Mouse (Mus musculus): ENCODE results near the gene Gpx5. TPM values are rescaled to one million over a fixed set of nuclear protein-coding genes. Genes with fewer than 3 reads are reported as not detected.

Gpx5 gene
- polyA plus RNA-seq, 1 experiment from 2014 or later = not detected

DNA sequence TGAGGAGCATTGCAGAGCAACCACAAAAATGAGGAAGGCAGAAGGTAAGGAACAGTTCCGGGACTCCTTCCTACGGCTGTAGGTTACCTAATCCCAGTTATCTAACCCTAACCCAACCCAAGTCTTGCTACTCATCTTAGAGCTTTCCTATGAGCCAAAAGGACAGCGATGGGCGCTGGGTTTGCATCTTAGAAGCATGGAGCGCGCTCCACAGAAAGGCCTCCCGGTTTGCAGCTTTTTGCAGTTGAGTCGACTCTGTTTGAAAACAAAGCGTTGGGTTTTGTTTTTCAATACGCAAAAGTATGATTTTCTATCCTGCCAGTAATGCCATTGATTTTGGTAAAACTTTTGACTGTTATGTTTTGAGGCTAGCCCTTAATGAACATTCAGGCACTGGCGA, 28.6 kb downstream of the Gpx5 start:
- Histone ChIP-seq H3K27ac (no peak overlapping the region), H3K4me1 (peaks cover 6% of the 10 kb centered on the region; the same call in 1 of the 2 replicates), H3K4me3 (replicated peaks) (peak overlapping the region; percentile 33), H3K36me3 (no peaks in the 10 kb centered on the region), H3K27me3 (replicated peaks) (0 out of 2 replicates have a peak, but pooled peaks cover 2% of the 10 kb centered on the region), H3K9me3 (no peaks in the 10 kb centered on the region), H3K4me2 (peak overlapping the region; percentile 48), H3K9ac (no peak overlapping the region)
- WGBS = 7% methylated on average over 11 of the region's 11 CpGs
- no peak for ATAC-seq (ENCODE audit: insufficient read depth, low FRiP score, low read depth)

DNA sequence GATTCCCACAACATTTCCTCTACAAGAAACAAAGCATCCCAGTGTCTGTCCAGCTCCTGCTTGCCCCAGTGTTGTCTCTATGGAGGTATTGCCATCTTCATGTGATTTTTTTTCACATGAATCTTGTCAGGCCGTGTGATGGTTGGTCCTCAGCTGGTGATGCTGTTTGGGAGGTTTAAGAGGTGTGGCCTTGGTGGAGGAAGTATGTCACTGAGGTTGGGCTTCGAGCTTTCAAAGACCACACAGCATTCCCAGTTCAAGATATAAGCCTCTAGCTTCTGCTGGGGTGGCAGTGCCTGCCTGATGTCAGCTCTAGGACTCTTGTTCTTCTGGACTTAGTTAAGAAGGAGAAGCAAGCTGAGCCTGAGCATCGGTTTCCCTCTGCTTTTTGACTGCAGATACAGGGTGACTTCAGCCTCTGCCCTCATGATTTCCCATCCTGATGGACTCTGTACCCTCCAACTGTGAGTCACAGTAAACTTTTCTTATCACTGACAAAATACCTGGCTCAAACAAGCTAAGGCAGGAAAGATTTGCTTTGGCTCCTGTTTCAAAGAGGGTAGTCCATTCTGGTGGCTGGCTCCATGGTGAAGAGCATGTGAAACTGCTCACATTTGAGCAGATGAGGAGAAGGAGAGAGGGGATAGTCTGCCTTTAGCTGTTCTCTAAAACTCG, 29.6 kb downstream of the Gpx5 start:
- Histone ChIP-seq H3K9me3 (no peaks in the 10 kb centered on the region), H3K27me3 (replicated peaks) (0 out of 2 replicates have a peak, but pooled peaks cover 2% of the 10 kb centered on the region), H3K4me1 (peaks cover 8% of the 10 kb centered on the region; the same call in 1 of the 2 replicates), H3K27ac (no peak overlapping the region), H3K9ac (no peak overlapping the region), H3K4me2 (no peak overlapping the region), H3K36me3 (no peaks in the 10 kb centered on the region), H3K4me3 (replicated peaks) (no peak overlapping the region)
- 59% methylated on average over 4 of the region's 4 CpGs for WGBS
- peak; percentile 43; the same call in 1 of the 2 replicates for ATAC-seq (ENCODE audit: insufficient read depth, low FRiP score, low read depth)

DNA sequence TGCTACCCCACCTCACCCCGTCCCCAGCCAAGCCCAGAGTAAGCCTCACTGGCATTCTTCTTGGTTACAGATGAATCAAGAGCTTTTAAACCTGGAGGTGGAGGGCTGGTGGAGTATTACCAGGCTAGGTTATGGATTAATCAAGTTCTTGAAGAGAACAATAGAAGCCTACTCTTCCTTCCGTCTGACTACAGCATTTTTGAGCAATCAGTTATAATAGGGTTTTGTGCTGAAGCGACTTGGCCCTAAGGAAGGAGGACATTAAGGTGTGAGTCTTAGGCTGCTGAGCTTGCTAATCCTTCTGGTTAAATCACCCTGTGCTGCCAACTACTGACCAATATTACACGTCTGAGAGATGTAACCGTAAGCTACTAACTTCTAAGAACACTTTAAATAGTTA, 32.2 kb downstream of the Gpx5 start:
- no peak for ATAC-seq (ENCODE audit: insufficient read depth, low FRiP score, low read depth)
- Histone ChIP-seq H3K27me3 (replicated peaks) (peaks cover 7% of the 10 kb centered on the region; the same call in 1 of the 2 replicates), H3K9me3 (no peaks in the 10 kb centered on the region), H3K4me3 (replicated peaks) (peak overlapping the region; percentile 43; the same call in 1 of the 2 replicates), H3K4me2 (peak overlapping the region; percentile 61), H3K27ac (no peak overlapping the region), H3K4me1 (peaks cover 9% of the 10 kb centered on the region; the same call in 1 of the 2 replicates), H3K9ac (no peak overlapping the region), H3K36me3 (no peaks in the 10 kb centered on the region)
- 24% methylated on average over 5 of the region's 5 CpGs for WGBS

DNA sequence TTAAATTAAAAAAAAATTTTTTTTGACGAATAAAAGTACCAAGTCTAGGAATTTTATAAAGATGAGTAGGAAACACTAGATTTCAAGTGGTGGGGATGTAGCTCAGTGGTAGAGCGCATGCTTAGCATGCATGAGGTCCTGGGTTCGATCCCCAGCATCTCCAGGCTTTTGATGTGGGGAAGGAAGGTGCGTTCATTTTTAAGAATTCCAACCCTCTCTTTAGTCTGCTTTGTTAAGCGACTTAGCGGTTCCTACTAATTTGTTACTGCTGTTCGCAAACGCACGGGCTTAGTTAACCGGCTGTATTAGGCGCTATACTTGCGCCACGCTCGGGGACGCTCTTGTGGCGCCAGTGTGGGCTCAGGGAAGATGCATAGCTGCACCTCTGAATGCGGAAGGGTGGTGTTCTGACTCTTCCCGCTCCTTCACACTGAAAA, 32.8 kb downstream of the Gpx5 start:
- ATAC-seq (ENCODE audit: insufficient read depth, low FRiP score, low read depth) = peak; percentile 67; the same call in 1 of the 2 replicates
- WGBS = under 1% methylated on average over 18 of the region's 18 CpGs
- no peaks in the 10 kb centered on the region for H3K9me3 ChIP-seq
- H3K27ac ChIP-seq = no peak overlapping the region
- no peak overlapping the region for H3K9ac ChIP-seq
- peak overlapping the region; percentile 43 for H3K4me3 ChIP-seq (replicated peaks)
- H3K27me3 ChIP-seq (replicated peaks) = peaks cover 7% of the 10 kb centered on the region; the same call in 1 of the 2 replicates
- no peaks in the 10 kb centered on the region for H3K36me3 ChIP-seq
- H3K4me1 ChIP-seq = peaks cover 9% of the 10 kb centered on the region; the same call in 1 of the 2 replicates
- peak overlapping the region; percentile 61 for H3K4me2 ChIP-seq

DNA sequence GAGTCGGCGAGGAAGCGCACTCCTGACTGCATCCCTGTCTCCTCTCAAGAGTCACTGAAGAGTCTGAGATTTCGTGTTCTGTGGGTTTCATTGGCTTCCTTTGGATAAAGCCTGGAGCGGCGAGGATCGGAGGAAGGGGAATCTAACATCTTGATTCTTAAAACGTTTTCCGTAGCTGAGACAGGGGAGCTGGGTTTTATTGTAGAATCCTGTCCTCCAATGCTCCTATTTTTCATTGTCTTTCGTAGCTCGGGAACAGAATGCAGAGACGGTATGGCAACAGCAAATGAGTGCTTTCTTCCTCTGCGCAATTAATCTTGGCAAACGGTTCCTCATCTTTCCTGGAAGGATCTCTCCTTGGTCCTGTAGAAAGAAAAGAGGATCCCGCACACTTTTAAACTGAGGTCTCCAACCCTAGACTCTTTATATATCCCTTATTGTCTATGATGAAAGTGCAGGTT, 33.3 kb downstream of the Gpx5 start:
- no peaks in the 10 kb centered on the region for H3K36me3 ChIP-seq
- H3K27me3 ChIP-seq (replicated peaks) = peaks cover 7% of the 10 kb centered on the region; the same call in 1 of the 2 replicates
- H3K4me3 ChIP-seq (replicated peaks) = peak overlapping the region; percentile 43
- H3K4me2 ChIP-seq = peak overlapping the region; percentile 61
- 1% methylated on average over 15 of the region's 15 CpGs for WGBS
- no peaks in the 10 kb centered on the region for H3K9me3 ChIP-seq
- no peak overlapping the region for H3K9ac ChIP-seq
- H3K4me1 ChIP-seq = peaks cover 9% of the 10 kb centered on the region; the same call in 1 of the 2 replicates
- ATAC-seq (ENCODE audit: insufficient read depth, low FRiP score, low read depth) = no peak
- no peak overlapping the region for H3K27ac ChIP-seq

DNA sequence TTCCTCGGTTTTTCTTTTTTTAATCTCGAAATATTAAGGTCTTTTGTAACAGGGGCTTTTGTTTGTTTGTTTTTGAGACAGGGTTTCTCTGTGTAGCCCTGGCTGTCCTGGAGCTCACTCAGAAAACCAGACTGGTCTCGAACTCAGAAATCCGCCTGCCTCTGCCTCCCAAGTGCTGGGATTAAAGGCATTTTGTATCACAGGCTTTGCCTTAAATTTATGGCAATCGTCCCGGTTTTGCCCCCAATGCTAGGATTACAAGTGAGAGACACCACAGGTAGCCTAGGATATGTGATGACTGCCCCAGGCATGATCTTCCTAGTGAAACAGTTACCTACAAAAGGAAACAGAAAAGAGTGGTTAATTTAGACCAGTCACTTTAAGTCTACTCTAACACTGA, 34.0 kb downstream of the Gpx5 start:
- no peak overlapping the region for H3K9ac ChIP-seq
- no peak for ATAC-seq (ENCODE audit: insufficient read depth, low FRiP score, low read depth)
- no peaks in the 10 kb centered on the region for H3K9me3 ChIP-seq
- H3K36me3 ChIP-seq = no peaks in the 10 kb centered on the region
- H3K4me1 ChIP-seq = peaks cover 9% of the 10 kb centered on the region; the same call in 1 of the 2 replicates
- WGBS = 21% methylated on average over 6 of the region's 6 CpGs
- peaks cover 7% of the 10 kb centered on the region; the same call in 1 of the 2 replicates for H3K27me3 ChIP-seq (replicated peaks)
- peak overlapping the region; percentile 61 for H3K4me2 ChIP-seq
- no peak overlapping the region for H3K27ac ChIP-seq
- H3K4me3 ChIP-seq (replicated peaks) = peak overlapping the region; percentile 43

DNA sequence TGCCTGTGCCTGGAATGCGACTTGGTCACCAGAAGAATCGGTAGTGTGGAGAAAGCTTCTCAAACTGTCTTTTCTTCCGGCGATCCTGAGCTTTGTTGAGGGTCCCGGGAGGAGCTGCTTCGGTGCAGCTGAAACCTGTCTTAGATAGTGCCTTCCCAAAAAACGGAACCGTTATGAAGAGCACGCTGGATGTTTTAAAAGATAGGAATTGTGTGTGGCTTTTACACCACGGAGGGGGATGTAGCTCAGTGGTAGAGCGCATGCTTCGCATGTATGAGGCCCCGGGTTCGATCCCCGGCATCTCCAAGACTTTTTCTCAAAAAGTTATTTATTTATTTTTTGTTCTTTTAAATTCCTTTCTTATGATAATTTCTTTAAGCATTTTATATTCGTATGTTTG, 38.5 kb downstream of the Gpx5 start:
- H3K9ac ChIP-seq = no peak overlapping the region
- H3K27ac ChIP-seq = no peak overlapping the region
- H3K27me3 ChIP-seq (replicated peaks) = peaks cover 4% of the 10 kb centered on the region; the same call in 1 of the 2 replicates
- 0 out of 2 replicates have a peak, but pooled peaks cover 3% of the 10 kb centered on the region for H3K4me1 ChIP-seq
- H3K4me2 ChIP-seq = peak overlapping the region; percentile 70
- H3K9me3 ChIP-seq = no peaks in the 10 kb centered on the region
- 3% methylated on average over 16 of the region's 16 CpGs for WGBS
- no peak for ATAC-seq (ENCODE audit: insufficient read depth, low FRiP score, low read depth)
- peak overlapping the region; percentile 44 for H3K4me3 ChIP-seq (replicated peaks)
- H3K36me3 ChIP-seq = no peaks in the 10 kb centered on the region

DNA sequence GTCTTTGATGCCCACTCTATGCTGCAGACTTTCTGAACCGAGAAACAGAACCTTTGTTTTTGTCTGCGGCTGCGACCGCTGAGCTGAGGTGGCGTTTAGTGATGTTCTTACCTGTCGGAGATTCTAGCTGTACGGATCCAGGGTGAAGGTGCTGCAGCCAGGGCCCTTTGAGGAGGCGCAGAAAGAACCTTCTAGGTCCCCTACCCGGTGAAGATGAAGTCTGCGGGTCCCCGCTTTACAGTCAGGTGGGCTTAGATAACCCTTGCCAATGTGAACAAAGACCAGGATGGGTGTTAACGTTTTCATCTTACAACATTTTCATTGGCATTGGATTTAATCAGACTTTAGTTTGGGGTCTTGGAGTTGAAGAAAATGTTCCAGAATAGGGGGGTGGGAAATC, 39.0 kb downstream of the Gpx5 start:
- no peaks in the 10 kb centered on the region for H3K36me3 ChIP-seq
- H3K27me3 ChIP-seq (replicated peaks) = peaks cover 4% of the 10 kb centered on the region; the same call in 1 of the 2 replicates
- 5% methylated on average over 12 of the region's 12 CpGs for WGBS
- ATAC-seq (ENCODE audit: insufficient read depth, low FRiP score, low read depth) = no peak
- H3K4me3 ChIP-seq (replicated peaks) = peak overlapping the region; percentile 44
- H3K27ac ChIP-seq = no peak overlapping the region
- no peaks in the 10 kb centered on the region for H3K9me3 ChIP-seq
- 0 out of 2 replicates have a peak, but pooled peaks cover 3% of the 10 kb centered on the region for H3K4me1 ChIP-seq
- H3K4me2 ChIP-seq = peak overlapping the region; percentile 70
- H3K9ac ChIP-seq = no peak overlapping the region

DNA sequence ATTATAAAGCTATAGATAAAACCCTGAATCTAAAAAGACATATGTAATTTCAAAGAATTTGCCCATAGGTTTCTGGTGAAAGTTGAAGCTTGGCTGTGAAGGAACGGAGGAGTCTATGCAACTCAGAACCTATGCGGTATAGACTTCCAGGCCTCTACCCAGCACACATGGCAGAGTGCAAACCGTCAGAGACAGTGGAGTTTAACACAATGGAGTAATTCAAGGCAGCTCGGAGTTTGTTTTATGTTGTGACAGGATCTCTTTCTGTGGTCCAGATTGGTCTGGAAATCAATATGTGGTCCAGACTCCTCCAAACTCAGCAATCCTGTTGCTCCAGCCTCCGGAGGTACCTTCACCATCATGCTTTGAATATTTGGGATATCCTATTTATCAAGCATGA, 39.5 kb downstream of the Gpx5 start:
- 0 out of 2 replicates have a peak, but pooled peaks cover 2% of the 10 kb centered on the region for H3K4me1 ChIP-seq
- no peaks in the 10 kb centered on the region for H3K36me3 ChIP-seq
- peak overlapping the region; percentile 44; the same call in 1 of the 2 replicates for H3K4me3 ChIP-seq (replicated peaks)
- peaks cover 4% of the 10 kb centered on the region; the same call in 1 of the 2 replicates for H3K27me3 ChIP-seq (replicated peaks)
- WGBS = 30% methylated on average over 5 of the region's 5 CpGs
- H3K9ac ChIP-seq = no peak overlapping the region
- ATAC-seq (ENCODE audit: insufficient read depth, low FRiP score, low read depth) = no peak
- no peak overlapping the region for H3K27ac ChIP-seq
- H3K4me2 ChIP-seq = peak overlapping the region; percentile 70
- H3K9me3 ChIP-seq = no peaks in the 10 kb centered on the region

DNA sequence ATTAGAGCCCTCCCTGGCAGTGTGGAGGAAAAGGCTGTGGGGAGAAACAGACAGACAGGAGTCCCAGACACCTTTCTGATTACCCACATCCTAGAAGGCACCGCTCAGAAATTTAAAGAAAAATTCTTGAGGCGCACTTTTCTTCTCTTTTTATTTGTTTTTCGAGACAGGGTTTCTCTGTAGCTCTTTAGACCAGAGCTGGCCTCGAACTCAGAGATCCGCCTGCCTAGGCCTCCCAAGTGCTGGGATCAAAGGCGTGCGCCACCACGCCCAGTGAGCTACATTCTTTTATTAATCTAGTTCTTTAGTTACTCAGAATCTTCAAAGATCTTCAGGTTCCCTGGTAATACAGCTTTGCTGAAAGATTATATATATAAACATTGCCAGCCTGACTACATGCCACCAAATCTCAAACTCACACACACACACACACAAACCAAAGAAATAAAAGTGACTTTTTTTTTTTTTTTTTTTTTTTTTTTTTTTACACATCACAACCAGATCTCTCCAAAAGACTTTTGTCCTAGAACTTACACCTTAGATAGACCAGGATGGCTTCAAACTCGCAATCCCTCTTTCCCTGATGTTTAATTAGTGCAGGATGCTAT, 42.4 kb downstream of the Gpx5 start:
- Histone ChIP-seq H3K4me2 (no peak overlapping the region), H3K4me1 (no peaks in the 10 kb centered on the region), H3K27ac (no peak overlapping the region), H3K9me3 (no peaks in the 10 kb centered on the region), H3K27me3 (replicated peaks) (no peaks in the 10 kb centered on the region), H3K4me3 (replicated peaks) (no peak overlapping the region), H3K9ac (no peak overlapping the region), H3K36me3 (no peaks in the 10 kb centered on the region)
- WGBS = 54% methylated on average over 9 of the region's 9 CpGs
- no peak for ATAC-seq (ENCODE audit: insufficient read depth, low FRiP score, low read depth)

DNA sequence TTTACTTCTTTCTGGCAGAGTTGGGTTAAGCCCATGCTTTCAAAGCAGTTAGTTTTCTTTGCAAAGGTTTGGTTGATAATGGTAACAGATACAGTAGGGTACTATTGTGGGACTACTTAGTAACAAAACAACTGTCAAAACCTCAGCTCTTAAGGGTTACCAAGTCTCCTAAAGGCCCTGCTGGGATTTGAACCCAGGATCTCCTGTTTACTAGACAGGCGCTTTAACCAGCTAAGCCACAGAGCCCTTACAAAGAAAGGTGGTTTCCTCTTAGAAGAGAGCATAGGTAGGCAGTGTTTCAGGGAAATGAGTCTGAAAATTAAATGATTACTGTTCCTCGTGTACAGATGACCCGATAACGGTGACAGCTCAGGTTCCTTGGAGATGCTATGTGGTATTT, 43.5 kb downstream of the Gpx5 start:
- Histone ChIP-seq H3K4me1 (no peaks in the 10 kb centered on the region), H3K36me3 (no peaks in the 10 kb centered on the region), H3K27me3 (replicated peaks) (no peaks in the 10 kb centered on the region), H3K4me3 (replicated peaks) (no peak overlapping the region), H3K4me2 (no peak overlapping the region), H3K9ac (no peak overlapping the region), H3K9me3 (no peaks in the 10 kb centered on the region), H3K27ac (no peak overlapping the region)
- no peak for ATAC-seq (ENCODE audit: insufficient read depth, low FRiP score, low read depth)
- WGBS = 32% methylated on average over 4 of the region's 4 CpGs

DNA sequence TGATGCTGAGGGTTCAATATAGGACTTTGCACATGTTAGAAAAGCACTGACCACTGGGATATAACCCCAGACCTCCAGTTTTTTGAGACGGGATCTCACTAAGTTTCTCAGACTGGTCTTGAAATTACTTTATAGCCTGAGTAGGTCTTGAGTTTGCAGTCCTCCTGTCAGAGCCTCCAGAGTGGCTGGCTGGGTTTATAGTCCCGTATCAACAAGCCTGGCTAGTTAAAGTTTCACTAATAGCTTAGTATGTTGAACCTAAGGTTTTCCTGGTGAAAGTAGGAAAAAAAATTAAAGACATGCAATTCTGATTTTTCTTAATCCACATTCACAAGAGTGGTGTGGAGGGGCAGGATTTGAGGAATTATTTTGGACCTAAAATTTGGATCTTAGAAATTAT, 46.3 kb downstream of the Gpx5 start:
- H3K9me3 ChIP-seq = no peaks in the 10 kb centered on the region
- ATAC-seq (ENCODE audit: insufficient read depth, low FRiP score, low read depth) = no peak
- 66% methylated on average over 2 of the region's 2 CpGs for WGBS
- no peak overlapping the region for H3K9ac ChIP-seq
- H3K27ac ChIP-seq = no peak overlapping the region
- 0 out of 2 replicates have a peak, but pooled peaks cover 5% of the 10 kb centered on the region for H3K27me3 ChIP-seq (replicated peaks)
- no peak overlapping the region for H3K4me2 ChIP-seq
- no peaks in the 10 kb centered on the region for H3K36me3 ChIP-seq
- no peak overlapping the region for H3K4me3 ChIP-seq (replicated peaks)
- no peaks in the 10 kb centered on the region for H3K4me1 ChIP-seq

All from stomach, embryonic 15.5 days (tissue).